Mouse (Mus musculus): ENCODE data around the gene Cdc6. TPM values are rescaled to one million over a fixed set of nuclear protein-coding genes. Genes with fewer than 3 reads are reported as not detected.

The Cdc6 gene
- total and polyA plus RNA-seq, 3 experiments: 47.4 to 99.3 (median 81.3) TPM

GRCm38 (mm10) chr11:98956340-98956739 is 48.7 kb downstream of the Cdc6 start:
- Histone ChIP-seq H3K4me3 (replicated peaks in 1 of 3; ENCODE audit: low read depth in 2 of 3, low read length in 2 of 3, poor library complexity in 1 of 3) (no peak overlapping the region), H3K36me3 (replicated peaks in 1 of 2; ENCODE audit: control insufficient read depth in 1 of 2, insufficient read depth in 1 of 2, low read length in 1 of 2) (peaks cover 10 to 47% of the 10 kb centered on the region in 2 experiments), H3K9ac (ENCODE audit: insufficient read depth, low read depth) (no peak overlapping the region), H3K79me2 (replicated peaks; ENCODE audit: control insufficient read depth, extremely low read depth, insufficient read depth, poor library complexity, severe bottlenecking) (no peaks in the 10 kb centered on the region), H3K27me3 (replicated peaks) (no peaks in the 10 kb centered on the region), H3K27ac (ENCODE audit: insufficient read depth, low read depth) (no peak overlapping the region), H3K9me3 (replicated peaks; ENCODE audit: low read length) (no peaks in the 10 kb centered on the region), H3K4me2 (ENCODE audit: insufficient read depth, low read depth, poor library complexity, severe bottlenecking) (no peak overlapping the region), H3K4me1 (ENCODE audit: control insufficient read depth in 1 of 2, insufficient read depth in 2 of 2) (peaks cover 20 to 51% of the 10 kb centered on the region in 2 experiments)
- TF ChIP-seq NRF1 (IDR thresholded peaks at IDR 0.05; ENCODE audit: low read depth, low read length): no peak
- no peak for TF ChIP-seq MAX (IDR thresholded peaks at IDR 0.05; ENCODE audit: low read length)
- TF ChIP-seq USF1 (IDR thresholded peaks at IDR 0.05; ENCODE audit: low read depth, low read length): no peak
- no peak for TF ChIP-seq BHLHE40 (IDR thresholded peaks at IDR 0.05; ENCODE audit: low read depth, low read length)
- no peak for TF ChIP-seq NELFE (IDR thresholded peaks at IDR 0.05; ENCODE audit: low read depth, low read length)
- TF ChIP-seq RCOR1 (conservative IDR thresholded peaks at IDR 0.05; ENCODE audit: low read depth, low read length): no peak
- TF ChIP-seq CTCF (conservative IDR thresholded peaks at IDR 0.05 in 1 of 2, IDR thresholded peaks at IDR 0.05 in 1 of 2; ENCODE audit: low read depth in 2 of 2, low read length in 2 of 2): no peak
- no peak for TF ChIP-seq MXI1 (IDR thresholded peaks at IDR 0.05; ENCODE audit: low read depth, low read length)
- no peak for TF ChIP-seq ZMIZ1 (IDR thresholded peaks at IDR 0.05; ENCODE audit: low read depth, low read length)
- no peak for TF ChIP-seq CHD1 (IDR thresholded peaks at IDR 0.05; ENCODE audit: low read depth, low read length)
- TF ChIP-seq PAX5 (IDR thresholded peaks at IDR 0.05; ENCODE audit: low read length): no peak
- no peak for TF ChIP-seq POLR2AphosphoS2 (IDR thresholded peaks at IDR 0.05; ENCODE audit: low read depth, low read length)
- no peak for TF ChIP-seq ZNF384 (IDR thresholded peaks at IDR 0.05; ENCODE audit: low read depth, low read length)
- TF ChIP-seq UBTF (IDR thresholded peaks at IDR 0.05; ENCODE audit: low read depth, low read length): no peak
- no peak for TF ChIP-seq E2F4 (IDR thresholded peaks at IDR 0.05; ENCODE audit: insufficient replicate concordance, low read depth, low read length)
- dilution Hi-C loops (cut with MboI; ENCODE audit: extremely low pct_ligation_motif_present, extremely low pct_unique_long_range_greater_than_20kb, low sequenced_read_pairs): no loop called here
- DNase-seq (ENCODE audit: extremely low read depth): no peak
- in situ Hi-C loops (cut with MboI; ENCODE audit: low pct_ligation_motif_present, low pct_unique_long_range_greater_than_20kb, low sequenced_read_pairs): no loop called here

GRCm38 (mm10) chr11:98959437-98960312 is 52.1 kb downstream of the Cdc6 start:
- dilution Hi-C loops (cut with MboI; ENCODE audit: extremely low pct_ligation_motif_present, extremely low pct_unique_long_range_greater_than_20kb, low sequenced_read_pairs): no loop called here
- Histone ChIP-seq H3K27me3 (replicated peaks) (no peaks in the 10 kb centered on the region), H3K4me3 (replicated peaks in 1 of 3; ENCODE audit: low read depth in 2 of 3, low read length in 2 of 3, poor library complexity in 1 of 3) (peak overlapping the region; percentile 24 to 54 (median 25)), H3K27ac (ENCODE audit: insufficient read depth, low read depth) (peak overlapping the region; percentile 3; the same call in 1 of the 2 replicates), H3K4me2 (ENCODE audit: insufficient read depth, low read depth, poor library complexity, severe bottlenecking) (peak overlapping the region; percentile 59), H3K9me3 (replicated peaks; ENCODE audit: low read length) (no peaks in the 10 kb centered on the region), H3K4me1 (ENCODE audit: control insufficient read depth in 1 of 2, insufficient read depth in 2 of 2) (peaks cover 33 to 58% of the 10 kb centered on the region in 2 experiments), H3K79me2 (replicated peaks; ENCODE audit: control insufficient read depth, extremely low read depth, insufficient read depth, poor library complexity, severe bottlenecking) (0 out of 2 replicates have a peak, but pooled peaks cover 3% of the 10 kb centered on the region), H3K36me3 (replicated peaks in 1 of 2; ENCODE audit: control insufficient read depth in 1 of 2, insufficient read depth in 1 of 2, low read length in 1 of 2) (peaks cover 10 to 38% of the 10 kb centered on the region in 2 experiments), H3K9ac (ENCODE audit: insufficient read depth, low read depth) (peak overlapping the region; percentile 10; the same call in 1 of the 2 replicates)
- DNase-seq (ENCODE audit: extremely low read depth): peak; percentile 51
- peak; percentile 31; the same call in 1 of the 2 replicates for TF ChIP-seq MAX (IDR thresholded peaks at IDR 0.05; ENCODE audit: low read length)
- TF ChIP-seq HCFC1 (IDR thresholded peaks at IDR 0.05; ENCODE audit: low read depth, low read length): peak; percentile 52
- TF ChIP-seq IRF4 (IDR thresholded peaks at IDR 0.05; ENCODE audit: low read depth, low read length): no peak
- TF ChIP-seq POLR2AphosphoS2 (IDR thresholded peaks at IDR 0.05; ENCODE audit: low read depth, low read length): no peak
- TF ChIP-seq POLR2A (IDR thresholded peaks at IDR 0.05; ENCODE audit: low read depth, low read length): peak; percentile 44; the same call in 1 of the 2 replicates
- no peak for TF ChIP-seq RCOR1 (conservative IDR thresholded peaks at IDR 0.05; ENCODE audit: low read depth, low read length)
- TF ChIP-seq SMC3 (IDR thresholded peaks at IDR 0.05; ENCODE audit: low read depth, low read length): no peak
- 0 out of 2 replicates have a peak, but pooled peaks have one; percentile 53 for TF ChIP-seq TBP (conservative IDR thresholded peaks at IDR 0.05; ENCODE audit: low read depth, low read length)
- no peak for TF ChIP-seq MYC (IDR thresholded peaks at IDR 0.05; ENCODE audit: low read depth, low read length)
- peak; percentile 64 for TF ChIP-seq BHLHE40 (IDR thresholded peaks at IDR 0.05; ENCODE audit: low read depth, low read length)
- no peak for TF ChIP-seq ZKSCAN1 (IDR thresholded peaks at IDR 0.05; ENCODE audit: borderline replicate concordance, low read depth, low read length)
- no peak for TF ChIP-seq CTCF (conservative IDR thresholded peaks at IDR 0.05 in 1 of 2, IDR thresholded peaks at IDR 0.05 in 1 of 2; ENCODE audit: low read depth in 2 of 2, low read length in 2 of 2)
- TF ChIP-seq KAT2A (IDR thresholded peaks at IDR 0.05; ENCODE audit: insufficient replicate concordance, low read length): no peak
- TF ChIP-seq SIN3A (IDR thresholded peaks at IDR 0.05; ENCODE audit: low read length): peak; percentile 68; the same call in 1 of the 2 replicates
- TF ChIP-seq ETS1 (conservative IDR thresholded peaks at IDR 0.05; ENCODE audit: low read depth, low read length): peak; percentile 71
- peak; percentile 48; the same call in 1 of the 2 replicates for TF ChIP-seq MXI1 (IDR thresholded peaks at IDR 0.05; ENCODE audit: low read depth, low read length)
- in situ Hi-C loops (cut with MboI; ENCODE audit: low pct_ligation_motif_present, low pct_unique_long_range_greater_than_20kb, low sequenced_read_pairs): no loop called here
